Comparison of ENCODE assay signal across 10 mouse cellular contexts in genomic region chr19:6492124-6492523, GRCm38 (mm10). TPM values are rescaled to one million over a fixed set of nuclear protein-coding genes. Genes with fewer than 3 reads are reported as not detected.
A peak's percentile ranks its signal among the peaks of the same experiment; 100 is the strongest.
DNase-seq lines count a peak whose midpoint lies in the region; ATAC-seq and TF ChIP-seq lines count a peak whose summit lies in the region.
"Had no signal": no experiment of that assay in that cellular context is flagged by ENCODE, and none has a peak within 500 bp of the region (broad histone marks: within the 10 kb centered on the region; RNA-seq: fewer than 3 reads in every experiment).

No protein-coding gene starts in this region.

- no peak overlapping the region for H3K9ac ChIP-seq in midbrain, postnatal 0 days (replicated peaks; ENCODE audit: low read length, poor library complexity, severe bottlenecking)
- H3K9ac ChIP-seq: embryonic facial prominence, embryonic 12.5 days had no signal

- H3K4me2 ChIP-seq in midbrain, postnatal 0 days (ENCODE audit: low read depth, low read length, poor library complexity, severe bottlenecking): no peak overlapping the region
- H3K4me2 ChIP-seq: embryonic facial prominence, embryonic 12.5 days had no signal

- H3K36me3 ChIP-seq in midbrain, postnatal 0 days (ENCODE audit: insufficient read depth, low read length): peaks cover 11% of the 10 kb centered on the region; the same call in 1 of the 2 replicates
- H3K36me3 ChIP-seq: embryonic facial prominence, embryonic 12.5 days had no signal

- WGBS in midbrain, postnatal 0 days: 21% methylated on average over 12 of the region's 12 CpGs

- peaks cover 6% of the 10 kb centered on the region; the same call in 1 of the 2 replicates for H3K4me1 ChIP-seq in midbrain, postnatal 0 days (ENCODE audit: insufficient read depth, low read length)

- H3K27me3 ChIP-seq in midbrain, postnatal 0 days (ENCODE audit: insufficient read depth, low read length): no peaks in the 10 kb centered on the region

- H3K4me3 ChIP-seq in midbrain, postnatal 0 days (ENCODE audit: low read depth, low read length): no peak overlapping the region
- H3K4me3 ChIP-seq: embryonic facial prominence, embryonic 12.5 days; megakaryocyte, embryonic 14.5 days had no signal

- 0 out of 2 replicates have a peak overlapping the region, but pooled peaks have one; percentile 33 for H3K27ac ChIP-seq in midbrain, postnatal 0 days (ENCODE audit: low read depth, low read length)
- H3K27ac ChIP-seq: embryonic facial prominence, embryonic 12.5 days had no signal

- no peak for ATAC-seq in midbrain, postnatal 0 days (ENCODE audit: low FRiP score)

- TF ChIP-seq CTCF in midbrain, postnatal 0 days (IDR thresholded peaks at IDR 0.05): peak; percentile 91

- intact Hi-C loops in left cerebral cortex, postnatal 25 days (cut with DNase I): loop anchor here (1.0 to 5.0 kb wide), 2 partner anchors 172 to 365 kb away; partner anchors contain the start of gene Ccdc88b

- DNase-seq in urinary bladder, postnatal 25 days (ENCODE audit: low spot score): peak; percentile 42
- no peak for DNase-seq in urinary bladder, adult 2 months (ENCODE audit: low spot score)
- DNase-seq in cerebellum, adult 9-10 months: peak; percentile 93
- peak; percentile 62 for DNase-seq in forelimb bud, embryonic 11.5 days (ENCODE audit: low read depth, low spot score)
- peak; percentile 57 for DNase-seq in induced T-regulatory cell, adult 2 months (ENCODE audit: low read depth)
- DNase-seq in left cerebral cortex, postnatal 25 days (ENCODE audit: low spot score in 2 of 2): peak; percentile 81 to 90
- DNase-seq in midbrain, postnatal 0 days (ENCODE audit: low spot score): peak; percentile 92
- DNase-seq in thymus, postnatal 25 days: peak; percentile 22

- H3K9me3 ChIP-seq in midbrain, postnatal 0 days (ENCODE audit: low read length): no peaks in the 10 kb centered on the region
- H3K9me3 ChIP-seq: embryonic facial prominence, embryonic 12.5 days; megakaryocyte, embryonic 14.5 days had no signal

RNA-seq across cellular contexts. Expression of gene Slc22a12, which starts 50.7 kb away (rescaled TPM):
- polyA plus RNA-seq in urinary bladder, adult 2 months (2012; rRNA removed): not detected in 2 replicates
- under 1 TPM; 0.18 to 0.21 TPM for total RNA-seq in left cerebral cortex, postnatal 25 days (2021)
- 0.71 TPM in 1 of 2 replicates, not detected in the other for total RNA-seq in midbrain, postnatal 0 days (2014; rRNA removed)
- 0.45 and 0.57 TPM in 2 replicates for polyA plus RNA-seq in midbrain, postnatal 0 days (2015; fragmentation: Nextera tagmentation; extraction: Ambion mirVana)
- polyA plus RNA-seq: embryonic facial prominence, embryonic 12.5 days had no signal
